Mouse (Mus musculus): Measurements from ENCODE around the gene Ppil4. TPM values are rescaled to one million over a fixed set of nuclear protein-coding genes. Genes with fewer than 3 reads are reported as not detected.
"Not testable (repeated sequence)": the region's sequence is repeated elsewhere in the genome, so short reads cannot be mapped to it uniquely, and the experiment has no call there.

The Ppil4 gene
- 49.8 and 52.5 TPM in 2 replicates for polyA plus RNA-seq (2015; fragmentation: Nextera tagmentation; extraction: Ambion mirVana)

GRCm38 (mm10) chr10:7792751-7793385 lies at the start of gene Ppil4, which contains the start of gene Ginm1:
Gene Ppil4, plus strand, starts transcription at chr10:7792891.
Gene Ginm1, minus strand, starts transcription at chr10:7792824.
- DNase-seq (ENCODE audit: low spot score): peak; percentile 94

GRCm38 (mm10) chr10:7745528-7745927 lies 47.2 kb upstream of the Ppil4 start:
- DNase-seq (ENCODE audit: low spot score): not testable (repeated sequence)

GRCm38 (mm10) chr10:7748752-7749151 lies 43.9 kb upstream of the Ppil4 start:
- no peak for DNase-seq (ENCODE audit: low spot score)

GRCm38 (mm10) chr10:7757544-7757943 lies 35.1 kb upstream of the Ppil4 start:
- no peak for DNase-seq (ENCODE audit: low spot score)

GRCm38 (mm10) chr10:7772346-7772745 lies 20.3 kb upstream of the Ppil4 start:
- no peak for DNase-seq (ENCODE audit: low spot score)

- no peak for DNase-seq (ENCODE audit: low spot score)
These were observed 19.9 kb upstream of the Ppil4 start for GRCm38 (mm10) chr10:7772769-7773168.

GRCm38 (mm10) chr10:7775421-7775820 lies 17.3 kb upstream of the Ppil4 start:
- no peak for DNase-seq (ENCODE audit: low spot score)

GRCm38 (mm10) chr10:7778361-7778760 lies 14.3 kb upstream of the Ppil4 start:
- DNase-seq (ENCODE audit: low spot score): no peak

GRCm38 (mm10) chr10:7779751-7780237 lies 12.9 kb upstream of the Ppil4 start:
- DNase-seq (ENCODE audit: low spot score): no peak

- peak; percentile 91 for DNase-seq (ENCODE audit: low spot score)
These were observed 12.2 kb upstream of the Ppil4 start for GRCm38 (mm10) chr10:7780238-7781176.

- DNase-seq (ENCODE audit: low spot score): no peak
These were observed 11.5 kb upstream of the Ppil4 start for GRCm38 (mm10) chr10:7781214-7781613.

GRCm38 (mm10) chr10:7787319-7787718 lies 5.4 kb upstream of the Ppil4 start:
- no peak for DNase-seq (ENCODE audit: low spot score)

- no peak for DNase-seq (ENCODE audit: low spot score)
These were observed 389 bp upstream of the Ppil4 start for GRCm38 (mm10) chr10:7792254-7792750.

- no peak for DNase-seq (ENCODE audit: low spot score)
These were observed 8.6 kb downstream of the Ppil4 start for GRCm38 (mm10) chr10:7801258-7801657.

GRCm38 (mm10) chr10:7802519-7803140 lies 9.9 kb downstream of the Ppil4 start:
- no peak for DNase-seq (ENCODE audit: low spot score)

- peak; percentile 83 for DNase-seq (ENCODE audit: low spot score)
These were observed 17.2 kb downstream of the Ppil4 start for GRCm38 (mm10) chr10:7809937-7810336.

- no peak for DNase-seq (ENCODE audit: low spot score)
These were observed 23.8 kb downstream of the Ppil4 start for GRCm38 (mm10) chr10:7816476-7816875.

GRCm38 (mm10) chr10:7818676-7819075 lies 26.0 kb downstream of the Ppil4 start:
- no peak for DNase-seq (ENCODE audit: low spot score)

GRCm38 (mm10) chr10:7819156-7819555 lies 26.5 kb downstream of the Ppil4 start:
- no peak for DNase-seq (ENCODE audit: low spot score)

GRCm38 (mm10) chr10:7819603-7820002 lies 26.9 kb downstream of the Ppil4 start:
- no peak for DNase-seq (ENCODE audit: low spot score)

GRCm38 (mm10) chr10:7820171-7820570 lies 27.5 kb downstream of the Ppil4 start:
- no peak for DNase-seq (ENCODE audit: low spot score)

- no peak for DNase-seq (ENCODE audit: low spot score)
These were observed 29.3 kb downstream of the Ppil4 start for GRCm38 (mm10) chr10:7821981-7822380.

Measured in thymus, postnatal 0 days (tissue).